Mouse (Mus musculus) adrenal gland, adult 8-10 months (tissue): Measurements from ENCODE around the gene Morn1. TPM values are rescaled to one million over a fixed set of nuclear protein-coding genes. Genes with fewer than 3 reads are reported as not detected.
A peak's percentile ranks its signal among the peaks of the same experiment; 100 is the strongest.
"Not testable (repeated sequence)": the region's sequence is repeated elsewhere in the genome, so short reads cannot be mapped to it uniquely, and the experiment has no call there.

Source experiments
- DNase-seq: peaks from one replicate; pipeline ENCODE4 v3.0.0; 2022
- total RNA-seq, 4 experiments: library from RNA; stranded (reverse); gene quantifications; 2 replicates each; pipeline ENCODE4 v1.2.4; 2022

The Morn1 gene
- total RNA-seq, 4 experiments from 2014 or later, result 7.9 to 17.0 (median 12.8) TPM

DNA sequence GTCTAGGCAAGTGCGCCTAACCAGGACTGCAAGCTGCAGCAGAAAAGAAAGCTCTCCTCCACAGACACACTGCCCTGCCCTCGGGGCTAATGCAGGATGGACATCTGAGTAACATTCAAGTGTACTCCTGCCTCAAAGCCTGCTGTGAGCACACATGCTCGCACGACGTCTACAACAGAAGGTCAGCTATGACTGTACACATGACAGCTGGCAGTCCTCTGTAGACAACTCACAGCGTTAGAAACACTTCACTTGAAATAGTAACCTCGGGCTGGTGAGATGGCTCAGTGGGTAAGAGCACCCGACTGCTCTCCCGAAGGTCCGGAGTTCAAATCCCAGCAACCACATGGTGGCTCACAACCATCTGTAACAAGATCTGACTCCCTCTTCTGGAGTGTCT is 7.6 kb upstream of the Morn1 start:
- DNase-seq, result not testable (repeated sequence)

- DNase-seq, result no peak
Observed at GRCm38 (mm10) chr4:155079666-155080065, 6.7 kb upstream of the Morn1 start.

GRCm38 (mm10) chr4:155083553-155083952 is 2.8 kb upstream of the Morn1 start:
- DNase-seq, result no peak

DNA sequence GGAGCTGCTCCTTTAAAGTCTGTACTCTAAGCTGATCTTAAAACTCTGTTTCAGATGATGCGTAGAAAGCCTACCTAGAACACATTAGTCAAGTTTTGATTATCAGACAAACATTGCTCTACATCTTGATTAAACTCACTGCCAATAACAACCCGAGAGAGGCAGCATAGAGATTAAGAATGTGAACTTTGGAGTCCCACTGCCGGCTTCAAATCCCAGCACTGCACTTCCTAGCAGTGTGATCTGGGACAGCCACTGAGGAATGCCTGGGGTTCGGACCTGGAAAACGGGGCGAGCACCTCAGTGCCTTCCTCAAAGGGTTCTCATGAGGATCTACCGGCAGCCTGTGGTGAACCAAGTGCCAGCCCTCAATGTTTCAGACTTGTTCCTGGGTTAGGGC is 2.0 kb upstream of the Morn1 start:
- DNase-seq, result no peak

- DNase-seq, result no peak
Observed at GRCm38 (mm10) chr4:155085206-155086107, 920 bp upstream of the Morn1 start.

DNA sequence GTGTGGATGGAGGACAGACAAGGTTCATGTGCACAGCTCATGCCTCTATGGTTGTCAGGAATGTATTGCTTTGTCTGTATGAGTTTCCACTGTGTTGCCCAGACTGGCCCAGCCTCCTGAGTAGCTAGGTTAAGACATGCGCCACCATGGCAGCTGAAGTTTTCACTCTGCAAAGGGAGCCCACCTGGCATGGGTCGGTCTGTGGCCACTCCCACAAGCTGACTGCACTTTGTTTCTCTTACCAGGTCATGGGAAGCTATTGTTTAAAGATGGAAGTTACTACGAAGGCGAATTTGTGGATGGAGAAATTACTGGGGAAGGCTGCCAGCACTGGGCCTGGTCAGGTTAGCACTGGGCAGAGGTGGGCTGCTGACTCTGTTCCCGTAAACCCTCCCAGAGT is 2.9 kb downstream of the Morn1 start:
- no peak for DNase-seq

DNA sequence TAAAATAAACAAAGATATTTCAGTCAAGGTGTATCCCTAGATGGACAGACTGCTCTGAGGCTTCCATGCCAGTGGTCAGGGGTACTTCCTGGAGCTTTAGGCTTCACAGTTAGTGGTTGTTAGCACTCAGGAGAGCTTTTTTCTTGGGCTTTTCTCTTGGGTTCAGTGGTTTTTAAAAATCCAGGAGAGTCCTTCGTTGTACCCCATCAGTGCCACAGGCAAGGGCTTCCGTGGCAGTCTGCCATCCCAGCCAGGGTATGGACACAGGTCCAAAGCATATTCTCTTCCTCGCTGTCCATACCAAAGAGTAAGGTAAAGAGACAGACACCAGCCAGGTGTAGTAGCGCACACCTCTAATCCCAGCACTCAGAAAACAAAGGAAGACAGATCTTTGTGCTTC is 3.8 kb downstream of the Morn1 start:
- no peak for DNase-seq

- no peak for DNase-seq
Observed at GRCm38 (mm10) chr4:155090688-155091449, 4.5 kb downstream of the Morn1 start.

DNA sequence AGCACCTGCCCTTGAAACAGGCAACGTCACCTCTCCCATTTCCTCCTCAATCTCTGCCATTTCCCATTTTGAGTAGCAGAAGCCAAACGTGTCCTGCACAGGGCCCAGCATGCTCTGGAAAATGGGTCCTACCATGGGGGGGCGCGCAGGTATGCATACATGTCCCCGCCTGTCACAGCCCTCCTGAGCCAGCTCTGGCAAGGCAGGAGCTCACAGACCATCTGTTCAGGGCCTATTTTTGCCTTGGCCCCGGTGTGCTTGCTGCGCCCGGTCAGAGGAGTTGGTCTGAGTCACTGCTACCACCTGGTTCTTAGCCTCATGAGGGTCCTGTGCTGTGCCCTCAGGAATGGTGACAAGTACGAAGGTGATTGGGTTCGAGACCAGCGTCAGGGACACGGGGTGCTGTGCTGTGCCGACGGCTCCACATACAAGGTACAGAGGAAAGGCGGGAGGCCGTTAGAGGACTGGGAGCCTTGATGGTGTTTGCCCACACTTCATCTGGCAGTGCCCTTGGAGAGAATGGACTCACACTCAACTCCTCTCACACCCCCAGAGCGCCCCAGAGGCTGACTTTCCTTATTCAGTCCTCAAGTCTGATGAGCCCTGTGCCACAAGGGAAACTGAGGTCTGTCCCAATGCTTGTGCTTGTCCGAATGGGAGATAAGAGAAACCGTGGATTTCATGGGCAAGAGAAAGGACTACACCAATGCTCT is 6.5 kb downstream of the Morn1 start:
- no peak for DNase-seq

DNA sequence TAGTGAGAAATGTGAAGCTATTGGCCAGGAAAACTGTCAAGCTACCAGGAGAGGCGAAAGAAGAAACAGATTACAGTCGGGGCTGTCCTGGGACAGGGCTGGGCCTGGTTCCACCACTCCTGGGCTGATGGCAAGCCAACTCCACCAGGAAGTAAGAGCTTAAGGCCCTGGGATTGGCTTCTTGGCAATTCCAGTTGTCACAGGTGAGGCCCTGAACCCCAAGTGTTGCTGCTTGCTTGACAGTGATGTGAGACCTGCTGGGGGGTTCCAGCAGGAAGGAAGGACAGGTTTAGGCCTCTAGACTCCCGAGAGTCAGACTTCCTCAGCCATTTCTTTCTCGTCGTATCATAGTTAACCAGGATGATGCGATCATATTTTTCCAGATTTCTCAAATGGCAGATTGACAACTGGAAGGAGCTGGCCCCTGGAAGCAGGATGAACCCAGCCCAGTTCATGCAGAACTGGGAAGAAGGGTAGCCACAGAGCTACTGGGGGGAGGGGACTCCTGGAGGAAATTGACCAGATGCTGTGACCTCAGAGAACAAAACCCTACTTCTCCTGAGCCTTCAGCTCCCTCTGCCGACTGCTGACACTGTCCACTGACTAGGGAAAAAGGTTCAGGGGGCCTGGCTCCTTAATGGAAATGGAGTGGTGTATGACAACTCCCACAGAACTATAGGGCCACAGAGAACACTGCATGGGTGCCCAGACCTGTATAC is 7.2 kb downstream of the Morn1 start:
- no peak for DNase-seq

DNA sequence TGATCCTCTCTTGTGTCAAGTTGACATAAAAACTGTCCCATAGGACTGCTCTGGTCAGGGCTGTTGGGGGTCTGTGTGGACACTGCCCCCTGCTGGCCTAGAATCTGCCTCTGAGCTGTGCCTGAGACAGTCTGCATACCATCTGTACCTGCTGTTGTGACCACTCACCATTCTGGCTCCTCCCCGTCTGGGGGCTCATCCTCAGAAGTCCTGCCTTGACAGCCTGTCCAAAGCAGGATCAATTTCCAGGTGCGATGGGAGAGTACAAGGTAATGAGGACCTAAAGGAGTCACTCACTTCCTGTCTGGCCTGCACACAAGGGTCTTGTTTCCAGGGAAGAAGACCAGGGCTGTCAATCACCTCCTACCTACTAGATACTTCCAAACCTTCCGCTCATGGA is 8.2 kb downstream of the Morn1 start:
- no peak for DNase-seq

DNA sequence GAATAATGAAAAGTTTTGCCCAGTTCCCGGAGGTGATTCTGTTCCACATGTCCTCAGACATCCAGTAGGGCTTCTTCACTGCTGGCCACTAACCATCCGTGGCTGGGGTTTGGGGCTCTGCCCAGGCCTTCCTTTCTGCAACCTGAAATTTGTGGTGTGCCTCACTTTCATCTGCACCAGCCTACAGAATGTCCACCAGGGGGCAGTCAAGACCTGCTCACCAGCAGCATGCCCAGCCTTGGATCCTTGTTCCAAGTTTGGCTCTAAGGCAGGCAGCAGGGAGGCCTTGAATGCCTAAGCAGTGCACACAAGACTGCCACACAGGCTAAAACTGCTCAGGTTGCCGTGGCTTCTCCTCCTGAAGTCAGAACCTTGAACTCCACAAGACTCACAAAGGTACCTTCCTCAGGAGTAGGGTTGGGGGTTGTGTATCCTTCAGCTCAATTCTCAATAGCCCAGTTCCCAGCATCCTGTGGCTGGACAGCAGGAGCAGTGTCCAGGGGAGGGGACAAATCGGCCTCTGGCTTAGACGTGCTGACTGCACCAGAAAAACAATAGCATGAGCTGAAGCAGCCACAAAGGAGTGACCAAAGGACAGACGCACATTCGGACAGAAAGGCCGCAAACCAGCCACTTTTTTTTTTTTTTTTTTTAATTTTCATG is 9.0 kb downstream of the Morn1 start:
- peak; percentile 83 for DNase-seq

- DNase-seq, result no peak
Observed at GRCm38 (mm10) chr4:155095967-155096366, 9.6 kb downstream of the Morn1 start.

DNA sequence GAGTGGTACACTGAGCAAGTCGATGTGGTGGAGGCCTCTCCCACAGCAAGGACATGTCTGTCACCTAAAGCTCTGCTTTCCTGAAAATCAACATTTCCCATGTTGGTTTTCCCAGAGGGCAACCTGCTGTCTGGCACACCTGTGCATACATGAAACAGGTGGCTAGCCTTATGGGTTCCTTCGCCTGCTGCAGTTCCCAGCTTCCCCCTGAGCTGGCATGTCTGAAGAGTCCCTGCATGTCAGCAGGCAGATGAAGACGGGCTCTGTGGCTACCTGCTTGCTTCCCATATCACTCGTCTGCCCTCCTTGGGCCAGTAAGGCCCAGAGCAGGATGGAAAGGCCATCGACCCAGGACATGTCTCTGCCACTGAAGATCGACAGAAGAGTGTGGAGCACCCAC is 11.1 kb downstream of the Morn1 start:
- DNase-seq, result no peak

GRCm38 (mm10) chr4:155098572-155098971 is 12.2 kb downstream of the Morn1 start:
- no peak for DNase-seq

GRCm38 (mm10) chr4:155107886-155108285 is 21.5 kb downstream of the Morn1 start:
- DNase-seq, result no peak

- no peak for DNase-seq
Observed at GRCm38 (mm10) chr4:155109471-155109870, 23.1 kb downstream of the Morn1 start.

- DNase-seq, result no peak
Observed at GRCm38 (mm10) chr4:155113766-155114410, 27.5 kb downstream of the Morn1 start.

GRCm38 (mm10) chr4:155116607-155117006 is 30.2 kb downstream of the Morn1 start:
- DNase-seq, result no peak

DNA sequence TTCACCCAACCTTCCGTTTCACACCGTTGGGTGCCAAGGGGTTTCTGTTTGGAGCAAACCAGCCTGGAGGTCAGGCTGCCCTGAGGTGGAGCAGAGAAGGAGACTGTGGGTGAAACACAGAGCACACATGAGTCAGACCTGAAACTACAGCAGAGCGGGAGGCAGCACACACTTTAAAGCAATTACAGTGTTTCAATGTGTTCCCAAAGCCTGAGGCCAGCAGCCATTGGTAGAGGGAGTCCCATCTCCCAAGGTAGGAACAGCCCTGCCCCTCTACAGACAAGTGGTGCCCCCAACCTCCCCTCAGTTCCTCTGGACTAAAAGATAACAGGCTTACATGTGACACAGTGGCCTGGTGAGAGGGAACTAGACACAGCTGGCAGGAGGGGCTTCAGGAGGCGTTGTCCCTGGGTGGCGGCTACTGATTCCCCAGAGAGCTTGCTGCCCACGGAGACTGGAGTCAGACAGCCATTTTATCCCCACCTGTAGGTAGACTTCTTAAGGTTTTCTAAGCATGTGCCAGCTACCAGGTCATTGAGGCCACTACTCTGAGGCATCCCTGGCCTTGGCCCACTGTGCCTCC is 31.1 kb downstream of the Morn1 start:
- DNase-seq, result no peak

GRCm38 (mm10) chr4:155118278-155118677 is 31.9 kb downstream of the Morn1 start:
- no peak for DNase-seq
